In genomic region chr17:83699062-83699724, GRCm38 (mm10) we compare ENCODE assay signal across 16 mouse cellular contexts. TPM values are rescaled to one million over a fixed set of nuclear protein-coding genes. Genes with fewer than 3 reads are reported as not detected.
DNase-seq lines count a peak whose midpoint lies in the region; ATAC-seq and TF ChIP-seq lines count a peak whose summit lies in the region.
"Had no signal": no experiment of that assay in that cellular context is flagged by ENCODE, and none has a peak within 500 bp of the region (broad histone marks: within the 10 kb centered on the region; RNA-seq: fewer than 3 reads in every experiment).

No protein-coding gene starts in this region.

- H3K36me3 ChIP-seq in ES-Bruce4 (ENCODE audit: control insufficient read depth, insufficient read depth, low read length, poor library complexity, severe bottlenecking) = no peaks in the 10 kb centered on the region
- H3K36me3 ChIP-seq in lung, postnatal 0 days (ENCODE audit: insufficient read depth, low read length) = no peaks in the 10 kb centered on the region
- no peaks in the 10 kb centered on the region for H3K36me3 ChIP-seq in heart, embryonic 12.5 days
- H3K36me3 ChIP-seq: midbrain, embryonic 12.5 days; neural tube, embryonic 12.5 days had no signal

- TF ChIP-seq CTCF in ES-Bruce4 (IDR thresholded peaks at IDR 0.05; ENCODE audit: low read depth, low read length) = no peak
- no peak for TF ChIP-seq CTCF in lung, postnatal 0 days (IDR thresholded peaks at IDR 0.05)

- no peaks in the 10 kb centered on the region for H3K9me3 ChIP-seq in ES-Bruce4 (replicated peaks; ENCODE audit: control insufficient read depth, insufficient read depth, low read length, poor library complexity, severe bottlenecking)
- H3K9me3 ChIP-seq in lung, postnatal 0 days (ENCODE audit: low read length) = no peaks in the 10 kb centered on the region
- H3K9me3 ChIP-seq in heart, embryonic 12.5 days (replicated peaks) = no peaks in the 10 kb centered on the region
- H3K9me3 ChIP-seq: G1E; midbrain, embryonic 12.5 days; neural tube, embryonic 12.5 days had no signal

- H3K9ac ChIP-seq in ES-Bruce4 (ENCODE audit: low read depth, poor library complexity, severe bottlenecking) = no peak overlapping the region
- H3K9ac ChIP-seq in lung, postnatal 0 days (replicated peaks; ENCODE audit: low read depth) = no peak overlapping the region
- no peak overlapping the region for H3K9ac ChIP-seq in heart, embryonic 12.5 days
- H3K9ac ChIP-seq: midbrain, embryonic 12.5 days; neural tube, embryonic 12.5 days had no signal

- H3K27me3 ChIP-seq in ES-Bruce4 (ENCODE audit: control insufficient read depth, insufficient read depth, low read length, poor library complexity, severe bottlenecking) = no peaks in the 10 kb centered on the region
- no peaks in the 10 kb centered on the region for H3K27me3 ChIP-seq in lung, postnatal 0 days (replicated peaks; ENCODE audit: insufficient read depth, low read length)
- no peaks in the 10 kb centered on the region for H3K27me3 ChIP-seq in heart, embryonic 12.5 days (replicated peaks)
- H3K27me3 ChIP-seq: midbrain, embryonic 12.5 days; neural tube, embryonic 12.5 days had no signal

- H3K4me3 ChIP-seq in ES-Bruce4 (ENCODE audit: low read depth, low read length) = no peak overlapping the region
- no peak overlapping the region for H3K4me3 ChIP-seq in lung, postnatal 0 days (ENCODE audit: low read depth, low read length)
- H3K4me3 ChIP-seq in heart, embryonic 12.5 days = no peak overlapping the region
- H3K4me3 ChIP-seq: layer of hippocampus, adult 2 months; midbrain, embryonic 12.5 days; neural tube, embryonic 12.5 days had no signal

- H3K27ac ChIP-seq in ES-Bruce4 (ENCODE audit: insufficient read depth, low read length) = peak overlapping the region; percentile 46
- no peak overlapping the region for H3K27ac ChIP-seq in lung, postnatal 0 days (ENCODE audit: low read length)
- no peak overlapping the region for H3K27ac ChIP-seq in heart, embryonic 12.5 days (ENCODE audit: poor library complexity, severe bottlenecking)
- H3K27ac ChIP-seq: layer of hippocampus, adult 2 months; midbrain, embryonic 12.5 days; neural tube, embryonic 12.5 days had no signal

- peak; percentile 87 for TF ChIP-seq EP300 in ES-Bruce4 (IDR thresholded peaks at IDR 0.05; ENCODE audit: insufficient read depth, low read depth, low read length)
- TF ChIP-seq EP300 in lung, postnatal 0 days (IDR thresholded peaks at IDR 0.05) = no peak

- H3K4me1 ChIP-seq in ES-Bruce4 (ENCODE audit: control insufficient read depth, insufficient read depth, low read length) = peaks cover 1% of the 10 kb centered on the region
- H3K4me1 ChIP-seq in lung, postnatal 0 days (ENCODE audit: insufficient read depth, low read depth, low read length) = no peaks in the 10 kb centered on the region
- H3K4me1 ChIP-seq in heart, embryonic 12.5 days (replicated peaks) = no peaks in the 10 kb centered on the region
- H3K4me1 ChIP-seq: midbrain, embryonic 12.5 days; neural tube, embryonic 12.5 days had no signal

- DNase-seq in R1 (ENCODE audit: low read depth, low spot score) = peak; percentile 63
- peak; percentile 37 to 64 for DNase-seq in kidney, adult 8-10 months
- peak; percentile 67 for DNase-seq in lung, postnatal 0 days (ENCODE audit: low spot score)
- no peak for DNase-seq in left cerebral cortex, adult 11 months (ENCODE audit: low spot score)
- no peak for DNase-seq in frontal cortex, postnatal 10 days (ENCODE audit: low spot score in 2 of 2)
- no peak for DNase-seq in frontal cortex, postnatal 14 days (ENCODE audit: low spot score in 2 of 2)
- DNase-seq: adrenal gland, postnatal 14 days; cerebellum, adult 8-10 months; heart, postnatal 14 days; thymus, adult 2 months had no signal

- 69% methylated on average over 8 of the region's 8 CpGs for WGBS in lung, postnatal 0 days
- 71% methylated on average over 8 of the region's 8 CpGs for WGBS in heart, embryonic 12.5 days

- no peak overlapping the region for H3K4me2 ChIP-seq in lung, postnatal 0 days (replicated peaks; ENCODE audit: low read depth, low read length)
- no peak overlapping the region for H3K4me2 ChIP-seq in heart, embryonic 12.5 days
- H3K4me2 ChIP-seq: midbrain, embryonic 12.5 days; neural tube, embryonic 12.5 days had no signal

- TF ChIP-seq POLR2A in ES-Bruce4 (IDR thresholded peaks at IDR 0.05; ENCODE audit: insufficient read depth, low read length) = no peak

- peak; percentile 77 for ATAC-seq in lung, postnatal 0 days
- no peak for ATAC-seq in heart, embryonic 12.5 days (ENCODE audit: insufficient number of reproducible peaks, low FRiP score)

RNA-seq across cellular contexts. Expression of gene Mta3, which starts 6.8 kb away (rescaled TPM):
- polyA plus RNA-seq in ES-Bruce4 (2011; ENCODE audit: insufficient read depth, insufficient read length, low read depth, missing spikeins) = 162 and 164 TPM in 2 replicates
- polyA plus RNA-seq in lung, postnatal 0 days (2015; fragmentation: Nextera tagmentation; extraction: Ambion mirVana) = 32.0 and 40.0 TPM in 2 replicates
- 42.8 and 47.7 TPM in 2 replicates for polyA plus RNA-seq in heart, embryonic 12.5 days (2016; fragmentation: Nextera tagmentation; extraction: Ambion mirVana)

Comparison
In these comparisons a context has a peak if more than half of its experiments do, and no peak if none do; other contexts are left out.
1. DNase-seq: peak in R1 (single experiment), kidney, adult 8-10 months (2 of 2) and lung, postnatal 0 days (single experiment); none in left cerebral cortex, adult 11 months (single experiment), frontal cortex, postnatal 10 days (0 of 2) and frontal cortex, postnatal 14 days (0 of 2).